Mouse (Mus musculus): ENCODE data around the gene Rabgap1l. TPM values are rescaled to one million over a fixed set of nuclear protein-coding genes. Genes with fewer than 3 reads are reported as not detected.
A peak's percentile ranks its signal among the peaks of the same experiment; 100 is the strongest.

Gene Rabgap1l
- polyA plus RNA-seq, 1 experiment: 14.2 TPM

DNA sequence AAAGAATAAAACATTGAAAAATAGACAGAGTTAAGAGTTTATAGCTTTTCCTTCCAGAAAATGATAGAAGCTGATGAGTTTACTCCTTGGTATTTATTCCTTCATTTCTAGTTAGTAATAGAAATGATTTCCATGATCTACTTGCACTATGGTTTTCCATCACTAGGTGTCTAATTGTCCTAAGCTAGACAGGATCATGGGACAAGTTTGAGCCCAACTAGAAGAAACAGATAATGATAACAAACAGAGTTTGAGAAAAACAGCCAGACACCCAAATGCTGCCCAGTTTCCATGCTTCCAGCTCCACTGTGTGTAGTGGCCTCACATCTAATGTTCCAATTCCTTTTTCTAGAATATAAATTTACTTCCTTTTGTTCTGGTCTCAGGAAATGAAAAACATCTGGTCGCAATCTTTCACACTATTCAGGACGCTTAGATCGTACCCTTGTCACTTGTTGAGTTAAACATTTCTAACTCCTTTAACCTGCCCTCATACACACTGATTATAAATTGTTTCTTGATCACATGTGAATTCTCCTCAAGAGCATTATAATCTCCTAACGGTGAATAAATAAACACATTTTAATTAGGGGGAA is 384.6 kb downstream of the Rabgap1l start:
- Histone ChIP-seq H3K4me1 (ENCODE audit: control insufficient read depth, insufficient read depth, low read length) (no peaks in the 10 kb centered on the region), H3K27ac (ENCODE audit: control insufficient read depth, insufficient read depth, low read depth, low read length) (no peak overlapping the region), H3K36me3 (ENCODE audit: control insufficient read depth, insufficient read depth, low read length) (no peaks in the 10 kb centered on the region), H3K27me3 (ENCODE audit: control insufficient read depth, insufficient read depth, low read length) (no peaks in the 10 kb centered on the region), H3K4me3 (ENCODE audit: control insufficient read depth, low read depth, low read length) (no peak overlapping the region)
- TF ChIP-seq CTCF (IDR thresholded peaks at IDR 0.05; ENCODE audit: control insufficient read depth, insufficient read depth, insufficient replicate concordance, low read depth, low read length): no peak
- TF ChIP-seq POLR2A (IDR thresholded peaks at IDR 0.05; ENCODE audit: control insufficient read depth, low read depth, low read length): no peak

DNA sequence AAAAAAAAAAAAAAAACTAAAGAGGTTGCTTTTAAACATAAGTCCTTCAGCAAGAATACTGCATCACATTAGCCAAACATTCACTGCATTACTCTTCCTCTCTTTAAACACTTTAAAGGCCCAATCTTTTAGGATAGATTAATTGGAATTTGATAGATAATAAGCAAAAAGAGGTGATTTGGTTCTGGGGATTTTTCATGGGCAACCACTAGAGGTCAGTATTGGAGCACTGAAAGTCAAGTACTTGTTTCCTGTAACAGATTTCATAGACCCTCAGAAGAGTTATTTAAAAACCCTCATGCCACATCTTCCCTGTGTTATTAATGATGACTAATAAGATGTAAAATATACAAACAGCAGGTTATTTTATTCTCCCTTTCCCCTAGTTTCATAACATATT is 393.6 kb downstream of the Rabgap1l start:
- no peak overlapping the region for H3K27ac ChIP-seq (ENCODE audit: control insufficient read depth, insufficient read depth, low read depth, low read length)

GRCm38 (mm10) chr1:160397037-160397436 is 396.0 kb downstream of the Rabgap1l start:
- no peaks in the 10 kb centered on the region for H3K36me3 ChIP-seq (ENCODE audit: control insufficient read depth, insufficient read depth, low read length)
- TF ChIP-seq CTCF (IDR thresholded peaks at IDR 0.05; ENCODE audit: control insufficient read depth, insufficient read depth, insufficient replicate concordance, low read depth, low read length): no peak
- no peak for TF ChIP-seq POLR2A (IDR thresholded peaks at IDR 0.05; ENCODE audit: control insufficient read depth, low read depth, low read length)
- H3K4me1 ChIP-seq (ENCODE audit: control insufficient read depth, insufficient read depth, low read length): no peaks in the 10 kb centered on the region
- no peak overlapping the region for H3K4me3 ChIP-seq (ENCODE audit: control insufficient read depth, low read depth, low read length)
- H3K27me3 ChIP-seq (ENCODE audit: control insufficient read depth, insufficient read depth, low read length): no peaks in the 10 kb centered on the region
- no peak overlapping the region for H3K27ac ChIP-seq (ENCODE audit: control insufficient read depth, insufficient read depth, low read depth, low read length)

More for the DNA sequence above, 393.6 kb downstream of the Rabgap1l start:
- Histone ChIP-seq H3K27me3 (ENCODE audit: control insufficient read depth, insufficient read depth, low read length) (no peaks in the 10 kb centered on the region), H3K4me1 (ENCODE audit: control insufficient read depth, insufficient read depth, low read length) (no peaks in the 10 kb centered on the region), H3K36me3 (ENCODE audit: control insufficient read depth, insufficient read depth, low read length) (no peaks in the 10 kb centered on the region), H3K4me3 (ENCODE audit: control insufficient read depth, low read depth, low read length) (no peak overlapping the region)
- peak; percentile 4; the same call in 1 of the 2 replicates for TF ChIP-seq CTCF (IDR thresholded peaks at IDR 0.05; ENCODE audit: control insufficient read depth, insufficient read depth, insufficient replicate concordance, low read depth, low read length)
- TF ChIP-seq POLR2A (IDR thresholded peaks at IDR 0.05; ENCODE audit: control insufficient read depth, low read depth, low read length): no peak

DNA sequence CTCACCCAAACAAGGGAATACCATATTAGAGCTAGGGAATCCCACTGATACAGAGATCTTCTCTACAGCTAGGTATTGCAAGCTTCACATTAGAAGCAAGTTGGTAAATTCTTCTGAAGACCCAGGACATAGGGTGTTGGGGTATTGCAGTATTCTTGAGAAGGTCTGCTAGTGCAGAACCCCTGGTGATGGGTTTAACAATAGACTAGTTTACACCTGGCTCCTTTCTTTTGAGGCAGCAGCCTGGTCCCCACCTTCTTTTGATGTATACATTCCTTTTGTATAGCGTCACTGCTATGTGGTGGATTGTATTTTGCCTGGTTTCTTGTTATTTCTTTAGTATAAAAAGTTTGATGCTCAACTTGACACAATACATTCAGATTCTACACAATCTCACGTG is 405.6 kb downstream of the Rabgap1l start:
- TF ChIP-seq POLR2A (IDR thresholded peaks at IDR 0.05; ENCODE audit: control insufficient read depth, low read depth, low read length) (no peak), CTCF (IDR thresholded peaks at IDR 0.05; ENCODE audit: control insufficient read depth, insufficient read depth, insufficient replicate concordance, low read depth, low read length) (no peak)

GRCm38 (mm10) chr1:160378367-160378766 is 414.6 kb downstream of the Rabgap1l start:
- TF ChIP-seq POLR2A (IDR thresholded peaks at IDR 0.05; ENCODE audit: control insufficient read depth, low read depth, low read length): no peak
- no peak for TF ChIP-seq CTCF (IDR thresholded peaks at IDR 0.05; ENCODE audit: control insufficient read depth, insufficient read depth, insufficient replicate concordance, low read depth, low read length)
- Histone ChIP-seq H3K36me3 (ENCODE audit: control insufficient read depth, insufficient read depth, low read length) (no peaks in the 10 kb centered on the region), H3K4me1 (ENCODE audit: control insufficient read depth, insufficient read depth, low read length) (no peaks in the 10 kb centered on the region), H3K4me3 (ENCODE audit: control insufficient read depth, low read depth, low read length) (no peak overlapping the region), H3K27me3 (ENCODE audit: control insufficient read depth, insufficient read depth, low read length) (no peaks in the 10 kb centered on the region), H3K27ac (ENCODE audit: control insufficient read depth, insufficient read depth, low read depth, low read length) (no peak overlapping the region)

More for the DNA sequence above, 405.6 kb downstream of the Rabgap1l start:
- no peaks in the 10 kb centered on the region for H3K36me3 ChIP-seq (ENCODE audit: control insufficient read depth, insufficient read depth, low read length)
- H3K4me1 ChIP-seq (ENCODE audit: control insufficient read depth, insufficient read depth, low read length): no peaks in the 10 kb centered on the region
- H3K4me3 ChIP-seq (ENCODE audit: control insufficient read depth, low read depth, low read length): no peak overlapping the region
- H3K27ac ChIP-seq (ENCODE audit: control insufficient read depth, insufficient read depth, low read depth, low read length): no peak overlapping the region
- H3K27me3 ChIP-seq (ENCODE audit: control insufficient read depth, insufficient read depth, low read length): no peaks in the 10 kb centered on the region

GRCm38 (mm10) chr1:160377337-160378336 is 415.4 kb downstream of the Rabgap1l start:
- Histone ChIP-seq H3K4me1 (ENCODE audit: control insufficient read depth, insufficient read depth, low read length) (no peaks in the 10 kb centered on the region), H3K4me3 (ENCODE audit: control insufficient read depth, low read depth, low read length) (no peak overlapping the region), H3K27me3 (ENCODE audit: control insufficient read depth, insufficient read depth, low read length) (no peaks in the 10 kb centered on the region), H3K36me3 (ENCODE audit: control insufficient read depth, insufficient read depth, low read length) (no peaks in the 10 kb centered on the region), H3K27ac (ENCODE audit: control insufficient read depth, insufficient read depth, low read depth, low read length) (no peak overlapping the region)
- TF ChIP-seq POLR2A (IDR thresholded peaks at IDR 0.05; ENCODE audit: control insufficient read depth, low read depth, low read length) (no peak), CTCF (IDR thresholded peaks at IDR 0.05; ENCODE audit: control insufficient read depth, insufficient read depth, insufficient replicate concordance, low read depth, low read length) (peak; percentile 64; the same call in 1 of the 2 replicates)

- Histone ChIP-seq H3K4me3 (ENCODE audit: control insufficient read depth, low read depth, low read length) (no peak overlapping the region), H3K27me3 (ENCODE audit: control insufficient read depth, insufficient read depth, low read length) (no peaks in the 10 kb centered on the region), H3K27ac (ENCODE audit: control insufficient read depth, insufficient read depth, low read depth, low read length) (no peak overlapping the region), H3K36me3 (ENCODE audit: control insufficient read depth, insufficient read depth, low read length) (no peaks in the 10 kb centered on the region), H3K4me1 (ENCODE audit: control insufficient read depth, insufficient read depth, low read length) (no peaks in the 10 kb centered on the region)
- TF ChIP-seq POLR2A (IDR thresholded peaks at IDR 0.05; ENCODE audit: control insufficient read depth, low read depth, low read length) (no peak), CTCF (IDR thresholded peaks at IDR 0.05; ENCODE audit: control insufficient read depth, insufficient read depth, insufficient replicate concordance, low read depth, low read length) (no peak)
These were observed 418.5 kb downstream of the Rabgap1l start for GRCm38 (mm10) chr1:160374490-160374889.
